Mouse (Mus musculus): ENCODE data around the gene Rnls. TPM values are rescaled to one million over a fixed set of nuclear protein-coding genes. Genes with fewer than 3 reads are reported as not detected.

The Rnls gene
- polyA plus RNA-seq, 1 experiment from 2014 or later, result 4.8 TPM

- WGBS, result 84% methylated on average over 5 of the region's 5 CpGs
- ATAC-seq (ENCODE audit: insufficient number of reproducible peaks, low FRiP score, low TSS enrichment, low read depth), result no peak
- Histone ChIP-seq H3K27me3 (ENCODE audit: control insufficient read depth, insufficient read depth, low read length) (no peaks in the 10 kb centered on the region), H3K9ac (ENCODE audit: low read length) (no peak overlapping the region), H3K36me3 (ENCODE audit: control insufficient read depth, insufficient read depth, low read length) (no peaks in the 10 kb centered on the region), H3K27ac (replicated peaks; ENCODE audit: low read depth, low read length) (no peak overlapping the region), H3K4me3 (ENCODE audit: low read depth, low read length) (no peak overlapping the region), H3K4me2 (ENCODE audit: low read depth, severe bottlenecking) (no peak overlapping the region), H3K9me3 (ENCODE audit: control insufficient read depth, low read length) (no peaks in the 10 kb centered on the region), H3K4me1 (ENCODE audit: control insufficient read depth, insufficient read depth, low read length) (no peaks in the 10 kb centered on the region)
- no peak for DNase-seq (ENCODE audit: low spot score)
Observed at GRCm38 (mm10) chr19:33223766-33224165, 168.3 kb downstream of the Rnls start.

DNA sequence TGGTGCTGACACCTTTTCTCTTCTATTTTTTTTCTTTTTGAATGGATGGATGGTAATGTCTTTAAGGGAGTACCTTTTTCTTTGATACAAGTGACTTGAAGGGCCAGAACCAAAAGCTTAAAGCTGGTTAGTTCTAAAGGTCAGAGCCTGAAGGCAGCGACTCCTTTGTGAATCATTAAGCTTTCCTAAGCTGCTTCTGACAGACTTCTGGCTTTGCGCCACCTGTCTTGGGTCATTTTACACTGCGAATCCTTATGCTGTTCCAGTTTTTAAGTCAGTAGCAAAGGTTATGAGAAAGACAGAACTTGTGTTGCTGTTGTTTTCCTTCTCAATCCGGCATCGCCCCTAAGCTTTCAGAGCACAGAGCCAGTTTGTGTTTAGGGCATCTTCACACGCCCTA is 168.8 kb downstream of the Rnls start:
- WGBS, result 81% methylated on average over 6 of the region's 6 CpGs
- H3K9ac ChIP-seq (ENCODE audit: low read length), result no peak overlapping the region
- no peaks in the 10 kb centered on the region for H3K4me1 ChIP-seq (ENCODE audit: control insufficient read depth, insufficient read depth, low read length)
- no peak overlapping the region for H3K4me2 ChIP-seq (ENCODE audit: low read depth, severe bottlenecking)
- no peaks in the 10 kb centered on the region for H3K27me3 ChIP-seq (ENCODE audit: control insufficient read depth, insufficient read depth, low read length)
- H3K9me3 ChIP-seq (ENCODE audit: control insufficient read depth, low read length), result no peaks in the 10 kb centered on the region
- DNase-seq (ENCODE audit: low spot score) (no peak), ATAC-seq (ENCODE audit: insufficient number of reproducible peaks, low FRiP score, low TSS enrichment, low read depth) (no peak)
- no peaks in the 10 kb centered on the region for H3K36me3 ChIP-seq (ENCODE audit: control insufficient read depth, insufficient read depth, low read length)
- H3K27ac ChIP-seq (replicated peaks; ENCODE audit: low read depth, low read length), result no peak overlapping the region
- H3K4me3 ChIP-seq (ENCODE audit: low read depth, low read length), result no peak overlapping the region

GRCm38 (mm10) chr19:33222595-33223223 is 169.4 kb downstream of the Rnls start:
- H3K4me1 ChIP-seq (ENCODE audit: control insufficient read depth, insufficient read depth, low read length), result no peaks in the 10 kb centered on the region
- WGBS, result 80% methylated on average over 12 of the region's 12 CpGs
- no peak overlapping the region for H3K27ac ChIP-seq (replicated peaks; ENCODE audit: low read depth, low read length)
- DNase-seq (ENCODE audit: low spot score), result no peak
- no peaks in the 10 kb centered on the region for H3K9me3 ChIP-seq (ENCODE audit: control insufficient read depth, low read length)
- no peak overlapping the region for H3K9ac ChIP-seq (ENCODE audit: low read length)
- H3K27me3 ChIP-seq (ENCODE audit: control insufficient read depth, insufficient read depth, low read length), result no peaks in the 10 kb centered on the region
- no peak overlapping the region for H3K4me3 ChIP-seq (ENCODE audit: low read depth, low read length)
- H3K36me3 ChIP-seq (ENCODE audit: control insufficient read depth, insufficient read depth, low read length), result no peaks in the 10 kb centered on the region
- no peak overlapping the region for H3K4me2 ChIP-seq (ENCODE audit: low read depth, severe bottlenecking)
- ATAC-seq (ENCODE audit: insufficient number of reproducible peaks, low FRiP score, low TSS enrichment, low read depth), result no peak

DNA sequence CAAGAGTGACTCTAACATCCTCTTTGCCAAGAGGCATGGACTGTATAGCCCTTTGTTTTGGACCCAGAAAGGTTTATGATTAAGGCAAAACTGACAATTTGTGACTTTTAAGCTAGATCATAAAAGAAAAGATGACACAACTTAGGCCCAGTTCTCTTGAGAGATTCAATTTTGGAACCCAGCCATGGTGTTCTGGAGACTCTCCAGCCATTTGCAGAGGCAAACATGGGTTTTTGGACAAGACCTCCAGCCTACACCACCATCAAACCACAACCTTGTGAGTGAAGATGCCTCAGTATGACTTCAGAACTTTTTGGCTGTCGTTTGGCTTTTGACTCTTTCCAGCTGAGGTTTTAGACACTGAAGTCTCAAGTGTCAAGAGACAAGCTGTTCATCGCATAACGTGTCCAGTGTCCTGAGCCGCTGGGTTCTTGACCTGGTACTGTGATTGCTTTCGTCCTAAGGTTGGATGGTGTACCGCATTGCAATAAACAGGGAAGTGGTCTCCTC is 174.2 kb downstream of the Rnls start:
- DNase-seq (ENCODE audit: low spot score), result no peak
- WGBS, result 96% methylated on average over 6 of the region's 6 CpGs

DNA sequence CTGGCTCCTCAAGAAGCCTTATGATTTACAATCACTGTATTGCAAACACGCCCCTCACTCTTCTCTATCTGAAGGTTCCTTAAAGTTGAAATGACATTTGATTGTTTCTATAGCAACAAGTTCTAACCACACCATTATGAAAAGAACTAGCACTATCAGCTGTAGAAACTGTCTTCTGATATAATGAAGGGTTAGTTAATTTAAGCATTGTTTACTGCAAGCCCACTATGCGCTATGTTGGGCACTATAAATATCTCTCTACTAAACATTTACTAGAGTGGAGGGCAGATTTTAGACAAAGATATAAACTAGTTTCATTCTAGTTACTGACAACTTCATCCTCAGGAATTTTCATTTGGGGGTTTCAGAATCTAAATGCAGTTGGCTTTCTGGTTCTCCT is 182.4 kb downstream of the Rnls start:
- ATAC-seq (ENCODE audit: insufficient number of reproducible peaks, low FRiP score, low TSS enrichment, low read depth) (no peak), DNase-seq (ENCODE audit: low spot score) (no peak)
- no peak overlapping the region for H3K4me2 ChIP-seq (ENCODE audit: low read depth, severe bottlenecking)
- H3K9ac ChIP-seq (ENCODE audit: low read length), result no peak overlapping the region
- H3K9me3 ChIP-seq (ENCODE audit: control insufficient read depth, low read length), result no peaks in the 10 kb centered on the region
- WGBS, result 87% methylated on average over 2 of the region's 2 CpGs
- no peaks in the 10 kb centered on the region for H3K4me1 ChIP-seq (ENCODE audit: control insufficient read depth, insufficient read depth, low read length)
- no peak overlapping the region for H3K27ac ChIP-seq (replicated peaks; ENCODE audit: low read depth, low read length)
- H3K36me3 ChIP-seq (ENCODE audit: control insufficient read depth, insufficient read depth, low read length), result no peaks in the 10 kb centered on the region
- no peak overlapping the region for H3K4me3 ChIP-seq (ENCODE audit: low read depth, low read length)
- H3K27me3 ChIP-seq (ENCODE audit: control insufficient read depth, insufficient read depth, low read length), result no peaks in the 10 kb centered on the region

More for the DNA sequence above, 174.2 kb downstream of the Rnls start:
- no peak overlapping the region for H3K9ac ChIP-seq (ENCODE audit: low read length)
- H3K27ac ChIP-seq (replicated peaks; ENCODE audit: low read depth, low read length), result no peak overlapping the region
- H3K27me3 ChIP-seq (ENCODE audit: control insufficient read depth, insufficient read depth, low read length), result no peaks in the 10 kb centered on the region
- H3K4me3 ChIP-seq (ENCODE audit: low read depth, low read length), result no peak overlapping the region
- no peak for ATAC-seq (ENCODE audit: insufficient number of reproducible peaks, low FRiP score, low TSS enrichment, low read depth)
- H3K36me3 ChIP-seq (ENCODE audit: control insufficient read depth, insufficient read depth, low read length), result no peaks in the 10 kb centered on the region
- H3K4me2 ChIP-seq (ENCODE audit: low read depth, severe bottlenecking), result no peak overlapping the region
- H3K4me1 ChIP-seq (ENCODE audit: control insufficient read depth, insufficient read depth, low read length), result no peaks in the 10 kb centered on the region
- no peaks in the 10 kb centered on the region for H3K9me3 ChIP-seq (ENCODE audit: control insufficient read depth, low read length)

DNA sequence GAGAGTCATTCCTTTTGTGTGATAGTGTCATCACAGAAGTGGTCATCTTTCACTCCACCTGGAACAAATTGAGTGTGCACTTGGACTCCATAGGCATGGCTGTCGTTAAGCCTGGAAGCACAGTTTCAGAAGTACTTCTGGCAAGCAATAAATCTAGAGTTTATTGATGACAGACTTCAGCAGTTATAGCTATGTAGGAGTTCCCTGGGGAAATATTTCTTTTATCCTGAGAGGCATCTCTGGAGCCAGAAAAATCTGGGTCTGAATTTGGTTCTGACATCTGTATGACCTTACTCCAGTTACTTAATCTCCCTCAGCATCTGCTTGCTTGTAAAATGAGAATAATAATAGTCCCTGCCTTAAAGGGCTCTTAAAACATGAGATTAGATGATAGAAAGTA is 184.1 kb downstream of the Rnls start:
- Histone ChIP-seq H3K27me3 (ENCODE audit: control insufficient read depth, insufficient read depth, low read length) (no peaks in the 10 kb centered on the region), H3K27ac (replicated peaks; ENCODE audit: low read depth, low read length) (no peak overlapping the region), H3K4me3 (ENCODE audit: low read depth, low read length) (no peak overlapping the region), H3K36me3 (ENCODE audit: control insufficient read depth, insufficient read depth, low read length) (no peaks in the 10 kb centered on the region), H3K9ac (ENCODE audit: low read length) (no peak overlapping the region), H3K4me1 (ENCODE audit: control insufficient read depth, insufficient read depth, low read length) (no peaks in the 10 kb centered on the region), H3K9me3 (ENCODE audit: control insufficient read depth, low read length) (no peaks in the 10 kb centered on the region), H3K4me2 (ENCODE audit: low read depth, severe bottlenecking) (no peak overlapping the region)
- 5% methylated on average over 1 of the region's 1 CpGs for WGBS
- ATAC-seq (ENCODE audit: insufficient number of reproducible peaks, low FRiP score, low TSS enrichment, low read depth) (no peak), DNase-seq (ENCODE audit: low spot score) (no peak)

GRCm38 (mm10) chr19:33205389-33205788 is 186.7 kb downstream of the Rnls start:
- Histone ChIP-seq H3K4me3 (ENCODE audit: low read depth, low read length) (no peak overlapping the region), H3K4me1 (ENCODE audit: control insufficient read depth, insufficient read depth, low read length) (no peaks in the 10 kb centered on the region), H3K9ac (ENCODE audit: low read length) (no peak overlapping the region), H3K36me3 (ENCODE audit: control insufficient read depth, insufficient read depth, low read length) (no peaks in the 10 kb centered on the region), H3K9me3 (ENCODE audit: control insufficient read depth, low read length) (no peaks in the 10 kb centered on the region), H3K27me3 (ENCODE audit: control insufficient read depth, insufficient read depth, low read length) (no peaks in the 10 kb centered on the region), H3K4me2 (ENCODE audit: low read depth, severe bottlenecking) (no peak overlapping the region), H3K27ac (replicated peaks; ENCODE audit: low read depth, low read length) (no peak overlapping the region)
- 69% methylated on average over 2 of the region's 2 CpGs for WGBS
- no peak for DNase-seq (ENCODE audit: low spot score)
- no peak for ATAC-seq (ENCODE audit: insufficient number of reproducible peaks, low FRiP score, low TSS enrichment, low read depth)

- Histone ChIP-seq H3K27me3 (ENCODE audit: control insufficient read depth, insufficient read depth, low read length) (no peaks in the 10 kb centered on the region), H3K36me3 (ENCODE audit: control insufficient read depth, insufficient read depth, low read length) (no peaks in the 10 kb centered on the region), H3K4me1 (ENCODE audit: control insufficient read depth, insufficient read depth, low read length) (no peaks in the 10 kb centered on the region), H3K27ac (replicated peaks; ENCODE audit: low read depth, low read length) (no peak overlapping the region), H3K9me3 (ENCODE audit: control insufficient read depth, low read length) (no peaks in the 10 kb centered on the region), H3K4me2 (ENCODE audit: low read depth, severe bottlenecking) (no peak overlapping the region), H3K9ac (ENCODE audit: low read length) (no peak overlapping the region), H3K4me3 (ENCODE audit: low read depth, low read length) (no peak overlapping the region)
- 83% methylated on average over 6 of the region's 6 CpGs for WGBS
- DNase-seq (ENCODE audit: low spot score) (no peak), ATAC-seq (ENCODE audit: insufficient number of reproducible peaks, low FRiP score, low TSS enrichment, low read depth) (no peak)
Observed at GRCm38 (mm10) chr19:33202422-33202821, 189.7 kb downstream of the Rnls start.

GRCm38 (mm10) chr19:33201181-33201580 is 190.9 kb downstream of the Rnls start:
- Histone ChIP-seq H3K4me3 (ENCODE audit: low read depth, low read length) (no peak overlapping the region), H3K27me3 (ENCODE audit: control insufficient read depth, insufficient read depth, low read length) (no peaks in the 10 kb centered on the region), H3K9ac (ENCODE audit: low read length) (no peak overlapping the region), H3K9me3 (ENCODE audit: control insufficient read depth, low read length) (no peaks in the 10 kb centered on the region), H3K27ac (replicated peaks; ENCODE audit: low read depth, low read length) (no peak overlapping the region), H3K4me1 (ENCODE audit: control insufficient read depth, insufficient read depth, low read length) (no peaks in the 10 kb centered on the region), H3K36me3 (ENCODE audit: control insufficient read depth, insufficient read depth, low read length) (no peaks in the 10 kb centered on the region), H3K4me2 (ENCODE audit: low read depth, severe bottlenecking) (no peak overlapping the region)
- 88% methylated on average over 4 of the region's 4 CpGs for WGBS
- ATAC-seq (ENCODE audit: insufficient number of reproducible peaks, low FRiP score, low TSS enrichment, low read depth) (no peak), DNase-seq (ENCODE audit: low spot score) (no peak)
